Mouse (Mus musculus) left cerebral cortex, adult 18-20 months (tissue): ENCODE data around the gene Btbd18. TPM values are rescaled to one million over a fixed set of nuclear protein-coding genes. Genes with fewer than 3 reads are reported as not detected.

ENCODE experiments used
- DNase-seq, 2 experiments: peaks; one replicate each; pipeline ENCODE4 v3.0.0; 2021 to 2022; ENCODE audit warnings: low spot score in 2 of 2, mixed read lengths in 1 of 2
- total RNA-seq, 2 experiments: library from RNA; stranded (reverse); gene quantifications; 2 replicates each; pipeline ENCODE4 v1.2.3; 2021

Gene Btbd18
- total RNA-seq, 2 experiments from 2014 or later: not detected

- no peak for DNase-seq
Observed at GRCm38 (mm10) chr2:84695007-84695695, 36.3 kb downstream of the Btbd18 start.

- DNase-seq: no peak
Observed at GRCm38 (mm10) chr2:84703497-84703896, 44.6 kb downstream of the Btbd18 start.

- DNase-seq: no peak
Observed at GRCm38 (mm10) chr2:84704329-84704728, 45.5 kb downstream of the Btbd18 start.

GRCm38 (mm10) chr2:84705295-84705694 lies 46.4 kb downstream of the Btbd18 start:
- DNase-seq: no peak

- no peak for DNase-seq
Observed at GRCm38 (mm10) chr2:84707523-84707922, 48.6 kb downstream of the Btbd18 start.

GRCm38 (mm10) chr2:84711898-84712297 lies 53.0 kb downstream of the Btbd18 start:
- DNase-seq: no peak

- DNase-seq: no peak
Observed at GRCm38 (mm10) chr2:84714422-84714810, 55.5 kb downstream of the Btbd18 start.

GRCm38 (mm10) chr2:84714811-84715561 lies 56.1 kb downstream of the Btbd18 start, which contains the start of gene Zdhhc5:
Gene Zdhhc5, minus strand, starts transcription at chr2:84715180.
- DNase-seq: peak; percentile 95 to 98

- DNase-seq: peak; percentile 51 to 63
Observed at GRCm38 (mm10) chr2:84715562-84716361, 56.9 kb downstream of the Btbd18 start.

GRCm38 (mm10) chr2:84716423-84717355 lies 57.8 kb downstream of the Btbd18 start:
- no peak for DNase-seq

- no peak for DNase-seq
Observed at GRCm38 (mm10) chr2:84717357-84717756, 58.5 kb downstream of the Btbd18 start.

Other genes starting within 250 kb of the Btbd18 start
- 1 to 10 TPM; 3.7 to 5.9 TPM for gene Calcrl, start 233.7 kb upstream of the Btbd18 start, total RNA-seq
- 1 to 10 TPM; 4.8 to 5.2 TPM for gene Tfpi, start 182.3 kb upstream of the Btbd18 start, total RNA-seq
- 10 to 100 TPM; 59.5 to 62.9 TPM for gene Ctnnd1, start 8.3 kb upstream of the Btbd18 start, total RNA-seq
- 10 to 100 TPM; 28.9 to 37.9 TPM for gene Selenoh, start 11.7 kb downstream of the Btbd18 start, total RNA-seq
- gene Gm28635, start 19.0 kb downstream of the Btbd18 start, total RNA-seq: 1 to 10 TPM; 5.8 to 6.1 TPM
- gene Med19, start 19.3 kb downstream of the Btbd18 start, total RNA-seq: 10 to 100 TPM; 31.4 to 33.8 TPM
- gene Tmx2, start 20.1 kb downstream of the Btbd18 start, total RNA-seq: 100 to 1,000 TPM; 235 to 251 TPM
- 10 to 100 TPM; 49.2 TPM for gene Zdhhc5, start 56.1 kb downstream of the Btbd18 start, total RNA-seq
- 10 to 100 TPM; 10.4 to 10.5 TPM for gene Clp1, start 68.3 kb downstream of the Btbd18 start, total RNA-seq
- 10 to 100 TPM; 92.2 to 93.5 TPM for gene Ypel4, start 75.0 kb downstream of the Btbd18 start, total RNA-seq
- gene Gm19426, start 84.6 kb downstream of the Btbd18 start, total RNA-seq: 1 to 10 TPM; 2.2 to 2.5 TPM
- 1 to 10 TPM; 8.5 to 9.2 TPM for gene Serping1, start 116.4 kb downstream of the Btbd18 start, total RNA-seq
- 1 to 10 TPM; 8.2 to 8.5 TPM for gene Ube2l6, start 139.7 kb downstream of the Btbd18 start, total RNA-seq
- not detected for gene Smtnl1, start 163.6 kb downstream of the Btbd18 start, total RNA-seq
- gene Timm10, start 167.9 kb downstream of the Btbd18 start, total RNA-seq: 10 to 100 TPM; 46.9 to 57.8 TPM
- gene Slc43a1, start 179.8 kb downstream of the Btbd18 start, total RNA-seq: under 1 TPM; 0.21 to 0.23 TPM
- 10 to 100 TPM; 91.9 to 95.9 TPM for gene Rtn4rl2, start 227.6 kb downstream of the Btbd18 start, total RNA-seq